Mouse (Mus musculus) monocyte, adult 2 months (primary cell): Measurements from ENCODE around the gene Gm20431.
A peak's percentile ranks its signal among the peaks of the same experiment; 100 is the strongest.

Source experiments
- DNase-seq, 2 experiments: peaks; one replicate each; pipeline ENCODE4 v3.0.0; 2022; ENCODE audit warnings: low spot score in 2 of 2, low read depth in 1 of 2

The Gm20431 gene

DNA sequence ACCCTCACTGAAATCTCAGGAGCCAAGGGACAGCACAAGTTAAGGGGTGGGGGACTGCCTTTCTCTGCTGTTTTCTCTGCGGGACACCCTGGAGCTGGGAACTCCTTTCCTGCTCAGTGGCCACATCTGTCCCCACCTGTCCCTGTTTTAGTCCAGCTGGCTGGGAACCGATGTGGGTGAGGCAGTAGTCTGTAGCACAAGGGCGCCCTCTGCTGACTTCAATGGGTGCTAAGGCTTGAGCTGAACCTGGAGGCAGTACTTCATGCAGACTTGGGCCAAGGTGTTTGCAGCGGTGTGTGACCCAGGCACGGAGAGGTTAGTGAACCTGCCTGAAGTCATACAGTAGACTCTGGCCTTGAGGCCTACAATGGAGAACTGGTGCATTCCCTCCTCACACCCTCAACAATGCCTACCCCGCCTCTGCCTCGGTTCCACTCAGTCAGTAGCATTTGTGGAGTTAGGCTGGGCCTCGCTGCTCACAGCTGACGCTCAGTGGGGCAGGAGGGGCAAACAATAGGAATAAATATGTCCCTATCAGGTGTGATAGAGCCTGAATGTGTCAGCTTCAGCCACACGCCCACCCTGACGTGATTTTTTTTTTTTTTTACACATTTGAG lies 56.0 kb downstream of the Gm20431 start:
- DNase-seq: peak in 1 of 2 experiments; percentile 72

DNA sequence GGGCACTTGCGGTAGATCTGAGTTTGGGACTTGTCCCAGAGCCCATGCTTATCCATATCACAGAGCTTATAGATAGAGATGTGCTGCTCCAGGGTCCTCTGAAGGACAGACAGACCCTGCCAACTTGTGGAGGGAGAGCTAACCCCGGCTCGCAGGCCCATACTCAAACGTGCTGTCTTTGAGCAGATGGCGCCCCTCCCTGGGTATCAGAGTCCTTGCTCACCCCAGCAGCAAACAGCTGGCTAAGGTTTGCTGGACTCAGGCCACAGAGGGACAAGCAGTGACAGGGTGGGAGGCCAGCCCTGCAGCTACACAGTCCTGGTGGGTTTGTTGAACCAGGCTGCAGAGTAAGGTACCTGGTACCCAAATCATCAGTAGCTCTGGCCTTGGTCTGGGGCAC lies 58.3 kb downstream of the Gm20431 start:
- DNase-seq: no peak

DNA sequence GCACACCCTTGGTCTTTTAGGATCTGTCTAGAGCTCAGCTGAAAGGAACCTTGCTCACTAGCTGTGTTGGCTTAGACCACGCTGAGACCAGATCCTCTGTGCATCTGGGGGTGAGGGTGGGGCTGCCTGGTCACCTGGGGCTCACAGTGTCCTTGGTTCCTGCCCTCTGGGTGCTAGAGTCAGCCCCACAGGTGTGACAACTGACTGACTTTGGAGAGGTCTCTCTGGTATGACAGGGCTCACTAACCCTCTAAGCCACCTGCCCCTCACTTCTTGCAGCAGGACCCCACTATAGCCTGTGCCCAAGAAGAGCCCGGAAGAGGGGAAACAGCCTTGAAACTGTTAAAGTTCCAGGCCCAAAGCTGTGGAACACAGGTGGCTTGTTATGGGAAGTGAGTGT lies 58.9 kb downstream of the Gm20431 start:
- DNase-seq: no peak

DNA sequence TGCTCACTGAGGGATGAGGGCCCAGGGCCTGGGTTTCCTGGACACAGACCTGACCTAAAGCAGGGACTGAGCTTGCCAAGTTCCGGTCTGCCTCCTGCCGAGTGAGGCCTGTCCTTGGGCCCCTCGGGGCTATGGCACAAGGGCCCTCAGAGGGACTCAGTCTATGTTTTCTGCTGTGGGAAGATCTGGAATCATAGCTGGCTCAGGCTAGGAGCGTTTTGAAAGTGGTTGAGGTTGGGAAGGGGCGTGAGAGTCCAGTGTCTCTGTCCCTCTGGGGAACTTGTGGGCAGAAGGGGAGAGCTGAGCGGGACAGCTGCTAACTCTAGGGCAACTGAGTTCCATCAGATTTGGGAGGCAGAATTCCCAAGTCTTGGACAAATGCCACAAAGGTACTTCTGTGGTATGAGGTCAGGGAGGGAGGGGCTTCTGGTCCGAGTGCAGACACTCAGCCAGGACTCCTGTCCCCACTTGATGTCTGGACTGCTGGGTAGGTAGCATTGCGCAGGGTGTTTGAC lies 60.8 kb downstream of the Gm20431 start:
- DNase-seq: no peak

DNA sequence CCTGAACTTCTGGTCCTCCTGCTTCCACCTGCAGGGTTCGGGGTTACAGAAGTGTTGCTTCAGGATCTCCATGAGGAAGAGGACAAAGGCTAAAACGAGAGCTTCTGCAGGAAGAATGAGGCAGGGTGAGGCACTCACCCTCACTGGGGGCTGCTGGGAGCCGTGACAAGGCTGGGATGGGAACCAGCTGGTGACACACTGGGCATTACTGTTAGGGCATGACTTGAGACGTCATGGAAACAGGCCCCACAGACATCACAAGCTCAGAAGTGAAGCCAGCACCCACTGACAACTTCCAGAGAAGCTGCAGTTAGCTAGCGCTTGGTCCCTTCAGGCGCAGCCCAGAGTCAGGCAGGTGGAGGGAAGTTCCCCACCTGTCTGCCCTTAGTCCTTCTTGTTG lies 61.4 kb downstream of the Gm20431 start:
- DNase-seq: no peak

DNA sequence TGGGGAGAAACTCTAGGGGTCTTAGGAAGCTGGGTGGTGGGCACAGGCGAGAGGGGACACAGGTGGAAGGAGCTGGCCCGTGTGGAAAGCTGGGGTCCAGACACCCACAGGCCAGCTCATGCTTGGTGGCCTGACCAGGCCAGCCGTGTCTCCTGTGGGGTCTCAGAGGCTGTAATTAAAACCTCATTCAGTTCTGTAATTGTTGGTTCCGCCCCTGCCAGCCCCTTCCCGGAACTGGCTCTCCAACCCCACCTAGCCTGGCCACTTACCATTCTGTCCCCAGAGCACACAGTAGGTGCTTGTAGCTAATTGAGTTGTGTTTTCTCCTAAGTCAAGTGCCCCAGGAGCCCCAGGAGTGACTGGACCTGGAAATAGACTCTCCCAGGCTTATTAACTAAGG lies 62.1 kb downstream of the Gm20431 start:
- no peak for DNase-seq

DNA sequence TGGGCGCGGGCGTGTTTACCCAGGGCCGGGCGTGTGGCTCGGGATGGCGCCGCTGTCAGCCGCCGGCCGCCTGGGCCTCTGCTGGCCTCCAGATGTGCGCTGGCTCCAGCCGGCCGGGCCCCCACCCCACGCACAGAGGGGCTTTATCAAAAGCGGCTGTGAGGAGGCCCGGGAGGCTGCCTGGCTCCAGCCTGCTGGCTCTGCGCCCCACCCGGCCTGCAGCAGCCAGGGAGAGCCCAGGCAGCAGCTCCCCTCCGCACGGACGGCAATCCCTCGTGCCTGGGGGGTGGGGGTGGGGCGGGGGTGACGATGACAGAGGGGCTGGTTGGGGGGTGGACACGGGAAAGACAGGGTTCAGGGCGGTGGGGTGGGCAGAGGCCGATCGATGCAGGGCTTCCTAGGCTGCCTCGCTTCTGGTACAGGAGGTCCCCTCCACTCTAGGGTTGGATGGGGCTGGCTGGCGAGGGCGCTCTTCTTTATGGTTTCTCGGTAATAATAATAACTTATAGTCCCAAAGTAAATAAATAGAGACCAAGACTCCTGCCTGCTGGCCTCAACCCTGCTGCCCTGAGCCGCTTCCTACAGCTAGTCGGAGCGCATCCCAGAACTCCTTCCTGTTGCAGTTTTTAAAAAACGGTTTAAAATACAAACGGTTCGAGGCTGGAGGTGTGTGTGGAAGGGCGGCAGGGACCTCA lies 63.7 kb downstream of the Gm20431 start:
- no peak for DNase-seq

DNA sequence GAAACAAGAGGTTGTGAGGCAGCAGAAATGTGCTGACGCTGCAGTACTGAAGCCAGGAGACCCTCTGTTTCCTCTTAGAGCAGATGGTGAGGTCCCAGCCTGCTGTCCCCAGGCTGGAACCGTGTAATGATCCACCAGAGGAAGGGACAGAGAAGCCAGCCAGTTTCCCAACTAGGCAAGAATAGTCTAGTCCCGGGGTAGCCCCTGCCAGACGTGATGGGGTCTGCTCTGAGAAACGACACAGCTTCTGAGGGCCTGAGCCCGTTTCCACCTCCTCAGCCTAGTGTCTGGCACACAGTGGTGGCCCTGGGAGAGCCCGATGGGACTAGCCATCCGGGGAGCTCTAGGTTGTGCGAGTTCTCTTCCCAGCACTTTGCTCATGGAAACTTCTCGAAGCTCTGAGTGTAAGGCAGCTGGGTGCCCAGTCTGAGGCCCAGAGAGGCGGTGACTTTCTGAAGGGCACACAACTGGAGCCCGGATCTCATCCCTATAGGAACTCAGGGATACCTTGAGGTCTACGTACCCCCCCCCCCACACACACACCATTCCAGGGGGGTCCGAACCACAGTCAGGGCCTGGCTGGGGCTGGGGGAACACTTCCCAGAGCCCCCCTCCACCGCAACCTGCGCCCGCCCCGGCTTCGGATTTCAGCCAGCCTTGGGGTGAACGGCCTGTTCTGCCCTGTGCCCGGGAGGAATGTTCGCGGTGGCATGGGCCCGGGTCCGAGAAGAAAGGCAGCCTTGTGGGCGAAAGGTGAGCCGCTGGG lies 64.4 kb downstream of the Gm20431 start:
- DNase-seq: no peak

DNA sequence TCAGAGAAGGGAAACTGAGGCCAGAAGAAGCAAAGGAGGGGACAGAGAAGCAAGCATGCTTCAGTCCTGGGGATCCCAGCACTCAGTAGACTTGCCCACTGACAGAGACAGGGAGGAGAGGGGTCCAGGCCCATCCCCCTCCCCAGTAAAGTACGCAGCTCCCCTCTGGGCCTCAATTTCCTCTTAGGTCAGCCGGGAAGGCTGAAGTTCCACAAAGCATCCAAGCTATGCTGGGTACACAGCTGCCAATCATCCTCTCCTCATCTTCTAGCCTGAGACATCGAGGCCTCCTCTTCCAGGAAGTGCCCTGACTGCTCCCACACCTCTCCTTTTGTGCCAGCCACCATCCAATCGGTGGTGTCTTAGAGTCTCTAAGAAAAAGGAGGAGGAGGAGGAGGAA lies 65.0 kb downstream of the Gm20431 start:
- DNase-seq: no peak

DNA sequence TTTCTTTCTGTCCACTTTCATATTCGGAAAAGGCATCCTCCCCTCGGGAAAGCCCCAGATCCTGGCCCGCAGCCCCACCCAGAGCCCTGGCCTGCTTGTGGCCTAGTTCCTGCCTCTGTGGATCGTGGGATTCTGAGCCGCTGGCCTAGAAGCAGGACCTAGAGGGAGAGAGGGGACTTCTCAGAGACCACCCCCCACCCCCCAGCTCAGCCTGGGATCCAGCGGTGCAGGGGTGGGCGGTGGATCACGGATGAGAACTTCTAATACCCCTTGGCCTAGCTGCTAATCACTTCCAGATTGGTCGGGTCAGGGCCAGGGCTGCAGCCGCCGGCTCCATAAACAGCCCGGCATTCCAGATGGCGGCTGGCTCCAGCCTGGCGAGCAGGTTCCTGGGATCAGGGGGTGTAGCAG lies 65.5 kb downstream of the Gm20431 start:
- DNase-seq: no peak

DNA sequence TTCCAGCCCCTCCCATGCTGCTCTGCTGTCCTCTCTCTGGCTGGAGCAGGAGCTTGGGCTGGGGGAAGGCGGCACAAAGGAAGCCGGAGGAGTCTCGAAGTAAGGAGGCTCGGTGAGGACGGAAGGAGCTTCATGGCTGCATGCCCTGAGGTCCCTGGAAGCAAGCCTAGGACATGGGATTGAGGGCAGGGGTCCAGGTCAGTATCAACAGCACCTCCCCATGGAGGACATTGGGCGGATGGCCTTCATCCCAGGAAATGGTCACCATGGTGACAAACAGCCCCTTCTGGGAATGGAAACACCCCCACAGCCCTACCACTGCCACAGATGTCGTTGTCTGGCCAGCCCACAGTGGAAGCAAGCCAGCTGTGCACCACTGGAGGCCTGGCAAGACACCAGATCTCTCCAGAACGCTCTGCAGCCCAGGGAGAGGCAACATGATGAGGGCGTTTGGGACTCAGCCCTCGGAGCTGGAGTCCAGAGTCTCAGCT lies 66.8 kb downstream of the Gm20431 start:
- no peak for DNase-seq

DNA sequence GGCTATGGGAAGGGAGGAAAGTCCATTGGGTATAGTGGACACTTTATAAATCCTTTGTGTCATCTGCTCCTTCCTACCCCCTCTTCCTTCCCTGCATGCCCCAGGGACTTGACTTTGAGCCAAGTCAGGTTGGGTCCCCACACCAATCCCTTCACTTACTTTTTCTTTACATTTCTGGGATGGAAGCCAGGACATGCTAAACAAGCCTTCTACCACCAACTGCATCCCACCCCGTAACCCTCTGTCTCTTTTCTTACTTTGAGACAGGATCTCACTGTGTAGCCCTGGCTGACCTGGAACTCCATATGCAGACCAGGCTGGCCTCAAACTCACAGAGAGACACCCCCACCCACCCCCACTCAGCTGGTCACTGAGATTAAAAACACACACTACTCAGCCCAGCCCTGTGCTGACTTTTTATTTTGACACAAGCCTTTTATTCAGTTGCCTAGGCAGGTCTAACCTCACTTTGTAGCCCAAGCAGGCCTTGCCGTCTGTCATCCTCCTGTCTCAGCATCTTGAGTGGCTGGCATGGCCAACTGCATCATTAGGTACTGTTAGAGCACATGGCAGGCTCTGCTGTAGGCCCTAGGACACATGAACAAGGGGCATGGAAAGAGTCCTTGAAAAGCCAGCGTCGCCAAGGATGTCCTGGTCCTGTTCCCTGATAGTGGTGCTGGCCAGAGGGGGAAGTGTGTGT lies 67.6 kb downstream of the Gm20431 start:
- no peak for DNase-seq

DNA sequence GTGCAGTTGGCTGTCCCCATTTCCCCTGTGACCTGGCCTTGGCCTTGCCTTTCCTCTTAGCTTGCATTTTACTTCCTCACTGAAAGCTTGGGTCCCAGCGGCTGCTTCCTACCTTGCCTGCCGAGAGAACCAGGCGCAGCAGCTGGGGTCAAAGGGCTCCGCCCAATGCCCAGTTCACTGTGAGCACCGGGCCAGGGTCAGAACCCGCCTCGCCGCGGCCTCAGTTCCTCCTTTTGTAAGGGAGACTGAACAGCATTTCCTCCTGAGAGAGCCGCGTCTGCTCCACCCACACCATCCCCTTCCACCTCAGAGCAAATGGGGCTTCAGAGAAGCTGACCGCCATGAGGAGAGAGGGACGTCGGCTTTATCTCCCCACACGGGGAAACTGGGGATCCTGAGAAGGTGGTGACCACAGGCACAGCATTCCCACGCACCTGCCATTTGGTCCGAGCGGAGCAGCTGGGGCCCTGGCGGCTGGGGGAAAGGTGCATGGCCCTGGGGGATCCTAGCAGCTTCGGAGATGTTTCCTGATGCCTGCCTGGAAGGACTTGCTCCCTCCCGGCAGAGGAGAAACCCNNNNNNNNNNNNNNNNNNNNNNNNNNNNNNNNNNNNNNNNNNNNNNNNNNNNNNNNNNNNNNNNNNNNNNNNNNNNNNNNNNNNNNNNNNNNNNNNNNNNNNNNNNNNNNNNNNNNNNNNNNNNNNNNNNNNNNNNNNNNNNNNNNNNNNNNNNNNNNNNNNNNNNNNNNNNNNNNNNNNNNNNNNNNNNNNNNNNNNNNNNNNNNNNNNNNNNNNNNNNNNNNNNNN lies 72.3 kb downstream of the Gm20431 start:
- peak; percentile 82 to 87 for DNase-seq

DNA sequence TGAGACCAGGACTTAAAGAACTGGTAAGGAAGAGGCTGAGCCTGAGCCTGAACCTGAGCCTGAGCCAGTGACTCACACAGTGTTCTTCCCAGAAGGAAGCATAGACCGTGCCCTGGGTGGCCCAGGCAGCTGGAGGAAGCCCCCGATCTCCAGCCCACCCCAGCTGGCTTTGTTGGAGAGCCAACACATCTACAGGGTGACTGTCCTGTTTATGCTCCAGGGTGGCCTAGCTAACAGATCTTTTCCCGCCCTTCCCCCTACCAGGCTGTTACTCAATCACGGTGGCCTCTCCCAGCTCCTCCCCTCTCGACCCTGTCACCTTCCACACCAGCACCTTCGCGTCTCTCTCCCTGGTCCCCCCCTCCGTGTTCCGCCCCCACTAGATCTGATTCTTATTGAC lies 74.3 kb downstream of the Gm20431 start:
- no peak for DNase-seq

DNA sequence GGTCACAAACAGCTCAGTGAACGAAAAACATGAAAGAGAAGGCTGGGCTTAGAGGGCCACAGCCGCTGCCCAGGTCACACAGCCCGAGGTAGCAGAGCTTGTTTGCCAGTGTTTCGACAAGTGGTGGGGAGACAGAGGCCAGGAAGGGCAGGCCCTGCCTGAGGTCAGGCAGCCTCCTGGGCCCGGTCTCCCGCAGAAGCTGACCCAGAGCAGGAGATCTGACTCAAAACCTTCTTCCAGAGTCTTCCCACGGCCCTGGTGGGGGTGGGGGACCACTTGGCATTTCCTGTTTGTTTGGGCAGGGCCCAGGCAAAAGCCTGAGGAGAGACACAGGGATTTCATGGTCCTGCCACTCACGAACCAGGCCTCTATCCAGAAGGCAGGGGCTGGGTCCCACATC lies 75.3 kb downstream of the Gm20431 start:
- DNase-seq: no peak

DNA sequence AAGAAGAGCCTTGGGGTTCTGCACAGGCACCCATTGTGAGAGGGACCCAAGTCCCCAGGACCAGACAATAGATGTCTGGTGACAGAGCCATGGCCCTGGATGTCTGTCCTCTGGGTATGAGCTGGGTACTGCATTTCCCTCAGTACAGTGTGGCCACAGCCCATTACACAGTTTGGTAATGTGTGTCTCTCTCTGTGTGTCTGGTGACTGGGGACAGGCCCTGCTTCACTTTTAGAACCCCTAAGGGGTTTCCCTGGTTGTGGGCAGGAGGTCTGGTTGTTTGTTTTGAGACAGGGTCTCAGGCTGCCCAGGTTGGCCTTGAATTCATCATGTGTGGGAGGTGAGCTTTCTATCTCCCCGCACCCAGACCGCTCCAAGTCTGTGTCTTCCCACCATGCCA lies 76.0 kb downstream of the Gm20431 start:
- DNase-seq: no peak

DNA sequence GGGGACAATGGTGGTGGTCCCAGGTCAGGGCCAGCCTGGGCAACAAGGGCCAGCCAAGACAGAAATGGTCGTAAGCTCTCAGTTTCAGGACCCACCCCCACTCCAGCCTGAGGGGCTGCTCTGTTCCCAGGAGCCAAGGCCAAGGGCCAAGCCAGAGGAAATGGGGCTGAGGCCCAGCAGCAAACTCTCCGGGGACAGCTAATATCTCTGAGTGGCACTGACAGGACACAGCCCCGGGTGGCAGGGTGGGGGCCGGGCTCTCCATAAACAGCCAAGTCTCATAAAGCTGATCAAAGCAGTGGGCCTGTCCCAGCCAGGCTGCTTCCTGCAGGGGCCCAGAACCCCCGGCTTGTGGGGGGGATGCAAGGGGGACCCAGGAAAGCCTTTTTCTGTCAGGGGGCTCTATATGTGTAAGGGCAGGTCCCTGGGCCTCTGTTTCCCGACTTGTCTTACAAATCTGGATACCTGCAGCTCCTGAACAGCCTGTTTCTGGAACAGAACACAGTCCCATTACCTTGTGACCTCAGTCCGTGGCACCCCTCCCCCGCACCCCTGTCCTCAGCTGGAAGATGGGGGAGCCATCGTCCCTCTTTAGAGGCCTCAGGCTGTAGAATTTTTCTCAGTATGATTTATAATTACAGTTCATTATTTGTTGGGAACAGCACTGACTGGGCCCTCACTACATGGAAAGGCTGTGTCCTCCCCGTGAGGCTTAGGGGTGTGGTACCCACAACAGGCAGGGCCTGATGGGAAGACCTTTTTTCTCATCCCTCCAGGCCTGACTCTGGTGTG lies 77.9 kb downstream of the Gm20431 start:
- DNase-seq: no peak

DNA sequence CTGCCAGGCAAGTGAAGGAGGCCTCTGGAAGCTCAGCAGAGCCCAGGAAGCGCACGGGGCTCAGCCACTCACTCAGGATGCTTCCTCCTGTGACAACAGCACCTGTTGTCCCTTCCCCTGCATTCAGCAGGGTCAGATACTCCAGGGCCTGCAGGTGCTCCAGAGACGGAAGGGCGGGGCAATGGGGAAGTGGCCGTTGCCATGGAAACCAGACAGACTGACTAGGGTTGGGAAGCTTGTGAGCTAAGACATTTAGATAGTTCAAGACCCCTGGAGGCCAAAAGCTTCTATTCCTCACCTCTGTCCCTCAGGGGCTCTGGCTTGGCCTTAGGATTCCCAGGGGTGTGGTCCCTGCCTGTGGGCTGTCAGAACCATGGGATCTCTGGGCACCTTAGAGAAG lies 82.8 kb downstream of the Gm20431 start:
- DNase-seq: no peak

DNA sequence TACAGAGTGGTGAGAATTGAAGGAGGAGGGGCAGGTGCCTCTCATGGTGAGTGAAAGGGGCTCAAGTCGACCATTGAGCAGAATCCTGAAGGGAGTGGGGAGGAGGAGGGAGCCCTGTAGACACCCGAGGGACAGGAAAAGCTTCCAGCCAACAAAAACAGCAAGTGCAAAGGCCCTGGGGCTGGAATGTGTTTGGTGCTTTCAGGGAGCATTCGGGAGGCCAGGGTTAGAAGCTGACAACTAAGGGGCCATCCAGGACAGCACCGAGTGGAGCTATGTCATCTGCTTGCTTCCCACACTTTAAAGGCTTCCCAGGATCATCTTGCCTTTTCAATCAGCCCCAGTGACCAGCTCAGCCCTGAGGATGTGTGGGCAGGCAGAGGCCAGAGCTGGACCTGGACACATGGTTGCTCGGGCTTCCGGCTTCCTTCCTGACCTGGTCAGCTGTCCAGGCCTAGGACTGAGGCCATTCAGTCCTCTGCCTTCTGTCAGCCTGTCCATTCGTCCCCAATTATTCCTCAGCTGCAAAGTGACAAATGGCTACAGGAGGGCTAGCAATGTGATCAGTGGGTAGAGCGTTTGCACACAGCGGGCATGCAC lies 84.0 kb downstream of the Gm20431 start:
- DNase-seq: no peak
